ENCODE assay signal across 10 mouse cellular contexts in the genomic region with DNA sequence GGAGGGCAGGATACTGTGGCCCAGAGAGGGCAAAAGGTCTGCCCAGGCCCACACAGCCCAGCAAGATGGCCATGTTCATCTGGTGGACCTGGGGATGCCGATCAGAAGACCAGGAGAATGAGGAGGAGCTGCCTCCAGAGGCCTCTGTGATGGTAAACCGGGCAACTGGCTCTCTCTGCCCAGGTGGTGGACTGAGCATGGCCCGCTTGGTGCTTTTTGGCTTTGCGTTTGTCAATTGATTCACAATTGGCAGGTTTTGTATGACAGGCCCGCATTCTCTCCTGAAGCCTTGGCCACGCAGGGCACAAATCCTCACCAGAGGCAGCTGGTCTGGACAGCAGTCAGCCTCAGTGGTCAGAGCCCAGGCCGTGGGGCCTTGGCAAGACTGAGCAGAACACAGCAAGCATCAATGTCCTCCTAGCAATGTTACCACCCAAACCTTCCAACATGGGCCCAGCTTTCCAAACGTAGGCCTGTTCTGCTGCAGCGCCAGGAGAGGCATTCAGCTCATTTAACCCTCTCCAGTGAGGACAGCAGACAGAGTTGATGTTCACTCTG. TPM values are rescaled to one million over a fixed set of nuclear protein-coding genes. Genes with fewer than 3 reads are reported as not detected.
DNase-seq lines count a peak whose midpoint lies in the region; ATAC-seq and TF ChIP-seq lines count a peak whose summit lies in the region.
"Had no signal": no experiment of that assay in that cellular context is flagged by ENCODE, and none has a peak within 500 bp of the region (broad histone marks: within the 10 kb centered on the region; RNA-seq: fewer than 3 reads in every experiment).

No protein-coding gene starts in this region.

- no peaks in the 10 kb centered on the region for H3K9me3 ChIP-seq in embryonic facial prominence, embryonic 14.5 days (ENCODE audit: control insufficient read depth, low read length)
- no peaks in the 10 kb centered on the region for H3K9me3 ChIP-seq in midbrain, embryonic 12.5 days
- no peaks in the 10 kb centered on the region for H3K9me3 ChIP-seq in intestine, embryonic 16.5 days (ENCODE audit: control insufficient read depth, low read length)

- DNase-seq in cerebellum, postnatal 14 days, result peak; percentile 60 to 63
- DNase-seq in cerebellum, adult 11 months, result no peak
- DNase-seq in layer of hippocampus, adult 2 months (ENCODE audit: low spot score in 2 of 2), result no peak
- no peak for DNase-seq in layer of hippocampus, postnatal 14 days (ENCODE audit: low spot score in 2 of 2)
- no peak for DNase-seq in embryonic facial prominence, embryonic 14.5 days (ENCODE audit: low spot score)
- DNase-seq in adrenal gland, postnatal 10 days, result no peak
- DNase-seq: kidney, postnatal 10 days; thymus, postnatal 25 days had no signal

- TF ChIP-seq CTCF in layer of hippocampus, adult 2 months (conservative IDR thresholded peaks at IDR 0.05), result no peak

- H3K4me2 ChIP-seq in embryonic facial prominence, embryonic 14.5 days (ENCODE audit: low read depth, low read length), result 0 out of 2 replicates have a peak overlapping the region, but pooled peaks have one; percentile 68
- peak overlapping the region; percentile 96; the same call in 1 of the 2 replicates for H3K4me2 ChIP-seq in midbrain, embryonic 12.5 days (replicated peaks)
- no peak overlapping the region for H3K4me2 ChIP-seq in intestine, embryonic 16.5 days (ENCODE audit: low read depth, low read length)

- no peaks in the 10 kb centered on the region for H3K27me3 ChIP-seq in embryonic facial prominence, embryonic 14.5 days (replicated peaks; ENCODE audit: control insufficient read depth, insufficient read depth, low read length)
- peaks cover 13% of the 10 kb centered on the region; the same call in 1 of the 2 replicates for H3K27me3 ChIP-seq in midbrain, embryonic 12.5 days
- no peaks in the 10 kb centered on the region for H3K27me3 ChIP-seq in intestine, embryonic 16.5 days (replicated peaks; ENCODE audit: control insufficient read depth, insufficient read depth, low read length)

- H3K4me3 ChIP-seq in layer of hippocampus, adult 2 months, result no peak overlapping the region
- no peak overlapping the region for H3K4me3 ChIP-seq in embryonic facial prominence, embryonic 14.5 days (ENCODE audit: low read depth, low read length)
- H3K4me3 ChIP-seq in midbrain, embryonic 12.5 days, result no peak overlapping the region
- no peak overlapping the region for H3K4me3 ChIP-seq in intestine, embryonic 16.5 days (ENCODE audit: low read length)

- H3K36me3 ChIP-seq in embryonic facial prominence, embryonic 14.5 days (ENCODE audit: control insufficient read depth, insufficient read depth, low read length), result peaks cover 7% of the 10 kb centered on the region
- peaks cover 11% of the 10 kb centered on the region for H3K36me3 ChIP-seq in midbrain, embryonic 12.5 days
- H3K36me3 ChIP-seq in intestine, embryonic 16.5 days (ENCODE audit: control insufficient read depth, insufficient read depth, low read length), result no peaks in the 10 kb centered on the region

- peaks cover 36% of the 10 kb centered on the region for H3K4me1 ChIP-seq in embryonic facial prominence, embryonic 14.5 days (ENCODE audit: control insufficient read depth, insufficient read depth, low read length)
- H3K4me1 ChIP-seq in midbrain, embryonic 12.5 days, result peaks cover 38% of the 10 kb centered on the region
- peaks cover 28% of the 10 kb centered on the region for H3K4me1 ChIP-seq in intestine, embryonic 16.5 days (ENCODE audit: control insufficient read depth, insufficient read depth, low read length)

- WGBS in embryonic facial prominence, embryonic 14.5 days, result 78% methylated on average over 9 of the region's 9 CpGs
- 75% methylated on average over 9 of the region's 9 CpGs for WGBS in midbrain, embryonic 12.5 days
- 83% methylated on average over 9 of the region's 9 CpGs for WGBS in intestine, embryonic 16.5 days

- ATAC-seq in embryonic facial prominence, embryonic 14.5 days (ENCODE audit: low read depth), result no peak
- no peak for ATAC-seq in midbrain, embryonic 12.5 days (ENCODE audit: low FRiP score, low read depth)
- no peak for ATAC-seq in intestine, embryonic 16.5 days

- H3K9ac ChIP-seq in embryonic facial prominence, embryonic 14.5 days (ENCODE audit: low read depth, low read length), result no peak overlapping the region; the same call in 1 of the 2 replicates
- peak overlapping the region; percentile 99; the same call in 1 of the 2 replicates for H3K9ac ChIP-seq in midbrain, embryonic 12.5 days (replicated peaks)
- no peak overlapping the region for H3K9ac ChIP-seq in intestine, embryonic 16.5 days (ENCODE audit: low read depth, low read length)

- H3K27ac ChIP-seq in layer of hippocampus, adult 2 months, result peak overlapping the region; percentile 41; the same call in 1 of the 2 replicates
- no peak overlapping the region for H3K27ac ChIP-seq in embryonic facial prominence, embryonic 14.5 days (replicated peaks; ENCODE audit: low read depth, low read length)
- H3K27ac ChIP-seq in midbrain, embryonic 12.5 days (replicated peaks), result 0 out of 2 replicates have a peak overlapping the region, but pooled peaks have one; percentile 98
- H3K27ac ChIP-seq in intestine, embryonic 16.5 days (ENCODE audit: low read length), result no peak overlapping the region

RNA-seq across cellular contexts. Expression of a gene that starts 12.3 kb away (rescaled TPM):
- 100 to 1,000 TPM; 104 to 108 TPM for total RNA-seq in layer of hippocampus, adult 2 months (2021)
- total RNA-seq in layer of hippocampus, postnatal 14 days (2021), result 100 to 1,000 TPM; 139 to 147 TPM
- polyA plus RNA-seq in embryonic facial prominence, embryonic 14.5 days (2014; fragmentation: Nextera tagmentation; extraction: Ambion mirVana), result 75.3 and 76.3 TPM in 2 replicates
- 267 and 291 TPM in 2 replicates for polyA plus RNA-seq in midbrain, embryonic 12.5 days (2016; fragmentation: Nextera tagmentation; extraction: Ambion mirVana)
- total RNA-seq in adrenal gland, postnatal 10 days (2021), result 10 to 100 TPM; 65.7 to 77.7 TPM
- 28.9 and 30.8 TPM in 2 replicates for polyA plus RNA-seq in intestine, embryonic 16.5 days (2015; fragmentation: Nextera tagmentation; extraction: Ambion mirVana)

RNA-seq across cellular contexts. Expression of a gene that starts 39.7 kb away (rescaled TPM):
- 10 to 100 TPM; 53.6 to 56.0 TPM for total RNA-seq in layer of hippocampus, adult 2 months (2021)
- 10 to 100 TPM; 47.4 to 49.2 TPM for total RNA-seq in layer of hippocampus, postnatal 14 days (2021)
- 73.0 and 77.6 TPM in 2 replicates for polyA plus RNA-seq in embryonic facial prominence, embryonic 14.5 days (2014; fragmentation: Nextera tagmentation; extraction: Ambion mirVana)
- 47.1 and 47.9 TPM in 2 replicates for polyA plus RNA-seq in midbrain, embryonic 12.5 days (2016; fragmentation: Nextera tagmentation; extraction: Ambion mirVana)
- total RNA-seq in adrenal gland, postnatal 10 days (2021), result 10 to 100 TPM; 51.4 to 56.6 TPM
- 43.6 and 46.4 TPM in 2 replicates for polyA plus RNA-seq in intestine, embryonic 16.5 days (2015; fragmentation: Nextera tagmentation; extraction: Ambion mirVana)

Comparison
In these comparisons a context has a peak if more than half of its experiments do, and no peak if none do; other contexts are left out.
1. DNase-seq: peak in cerebellum, postnatal 14 days (2 of 2); none in cerebellum, adult 11 months (single experiment), layer of hippocampus, adult 2 months (0 of 2), layer of hippocampus, postnatal 14 days (0 of 2), embryonic facial prominence, embryonic 14.5 days (single experiment) and adrenal gland, postnatal 10 days (single experiment).
2. H3K27ac ChIP-seq: peak in layer of hippocampus, adult 2 months (single experiment) and midbrain, embryonic 12.5 days (single experiment); none in embryonic facial prominence, embryonic 14.5 days (single experiment) and intestine, embryonic 16.5 days (single experiment).